Mouse (Mus musculus) limb, embryonic 12.5 days (tissue): ENCODE measurements around the gene Sesn3. TPM values are rescaled to one million over a fixed set of nuclear protein-coding genes. Genes with fewer than 3 reads are reported as not detected.

Experiments
- ATAC-seq: fragments of 200-750 bp; cut with Nextera tagmentation; 2 replicates; pipeline ENCODE4 v1.8.0; 2017; ENCODE audit warnings: low read depth, moderate TSS enrichment; ENCODE audit not compliant: insufficient number of reproducible peaks, insufficient read depth, low FRiP score, low TSS enrichment
- H3K27ac ChIP-seq: fragments of 300-500 bp; sonication (generic); 2 replicates; pipeline ENCODE4 v1.5.1; 2016; ENCODE audit warnings: mild to moderate bottlenecking, moderate library complexity
- H3K27me3 ChIP-seq: fragments of 300-500 bp; sonication (generic); 2 replicates; pipeline ENCODE4 v1.6.1; 2016; ENCODE audit warnings: mild to moderate bottlenecking, moderate library complexity
- H3K36me3 ChIP-seq: fragments of 300-500 bp; sonication (generic); 2 replicates; pipeline ENCODE4 v1.6.1; 2016; ENCODE audit warnings: mild to moderate bottlenecking, moderate library complexity
- H3K4me1 ChIP-seq: fragments of 300-500 bp; sonication (generic); replicated peaks from 2 replicates; pipeline ENCODE4 v1.6.1; 2016
- H3K4me2 ChIP-seq: fragments of 300-500 bp; sonication (generic); 2 replicates; pipeline ENCODE4 v1.6.1; 2016; ENCODE audit warnings: mild to moderate bottlenecking, moderate library complexity
- H3K4me3 ChIP-seq: fragments of 300-500 bp; sonication (generic); replicated peaks from 2 replicates; pipeline ENCODE4 v1.5.1; 2016; ENCODE audit warnings: mild to moderate bottlenecking
- H3K9ac ChIP-seq: fragments of 300-500 bp; sonication (generic); replicated peaks from 2 replicates; pipeline ENCODE4 v1.6.1; 2016; ENCODE audit warnings: mild to moderate bottlenecking, moderate library complexity
- H3K9me3 ChIP-seq: fragments of 300-500 bp; sonication (generic); 2 replicates; pipeline ENCODE4 v1.6.1; 2016; ENCODE audit warnings: mild to moderate bottlenecking, moderate library complexity
- WGBS: fragments of 180-500 bp; shearing (Covaris S2); methylation state at CpG from one replicate; pipeline ENCODE4 v1.1.7; 2016; 5-methylcytosine and 5-hydroxymethylcytosine counted together
- polyA plus RNA-seq: library from polyadenylated mRNA; unstranded; fragments of >200 nt; fragmentation: Nextera tagmentation; extraction: Ambion mirVana; gene quantifications from 2 replicates; pipeline ENCODE4 v1.2.1, GENCODE M21; 2016

Gene Sesn3
- polyA plus RNA-seq, 1 experiment from 2014 or later = 28.2 TPM

DNA sequence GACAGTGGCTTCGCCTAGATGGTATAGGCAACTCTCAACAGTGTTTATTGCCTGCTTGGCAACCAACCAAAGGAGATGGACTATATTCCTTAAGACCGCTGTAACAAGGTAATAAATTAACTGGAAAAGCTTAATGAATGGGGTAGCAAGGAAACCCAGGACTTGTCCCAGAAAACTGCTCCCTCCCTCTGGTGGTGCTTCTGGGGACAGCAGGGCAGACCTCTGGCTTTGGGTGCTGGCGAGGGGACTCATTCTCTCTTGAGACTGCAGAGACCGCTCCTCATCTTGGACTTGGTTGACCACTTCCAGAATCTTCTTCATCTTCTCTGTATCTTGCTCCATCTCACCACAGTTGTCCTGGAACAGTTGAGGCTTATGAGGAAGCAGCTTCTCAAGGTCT is 82.2 kb downstream of the Sesn3 start:
- ATAC-seq = no peak
- no peaks in the 10 kb centered on the region for H3K36me3 ChIP-seq
- no peaks in the 10 kb centered on the region for H3K4me1 ChIP-seq
- no peak overlapping the region for H3K4me3 ChIP-seq
- H3K27me3 ChIP-seq = no peaks in the 10 kb centered on the region
- H3K4me2 ChIP-seq = no peak overlapping the region
- H3K27ac ChIP-seq = no peak overlapping the region
- WGBS = 89% methylated on average over 4 of the region's 4 CpGs
- no peaks in the 10 kb centered on the region for H3K9me3 ChIP-seq
- no peak overlapping the region for H3K9ac ChIP-seq

DNA sequence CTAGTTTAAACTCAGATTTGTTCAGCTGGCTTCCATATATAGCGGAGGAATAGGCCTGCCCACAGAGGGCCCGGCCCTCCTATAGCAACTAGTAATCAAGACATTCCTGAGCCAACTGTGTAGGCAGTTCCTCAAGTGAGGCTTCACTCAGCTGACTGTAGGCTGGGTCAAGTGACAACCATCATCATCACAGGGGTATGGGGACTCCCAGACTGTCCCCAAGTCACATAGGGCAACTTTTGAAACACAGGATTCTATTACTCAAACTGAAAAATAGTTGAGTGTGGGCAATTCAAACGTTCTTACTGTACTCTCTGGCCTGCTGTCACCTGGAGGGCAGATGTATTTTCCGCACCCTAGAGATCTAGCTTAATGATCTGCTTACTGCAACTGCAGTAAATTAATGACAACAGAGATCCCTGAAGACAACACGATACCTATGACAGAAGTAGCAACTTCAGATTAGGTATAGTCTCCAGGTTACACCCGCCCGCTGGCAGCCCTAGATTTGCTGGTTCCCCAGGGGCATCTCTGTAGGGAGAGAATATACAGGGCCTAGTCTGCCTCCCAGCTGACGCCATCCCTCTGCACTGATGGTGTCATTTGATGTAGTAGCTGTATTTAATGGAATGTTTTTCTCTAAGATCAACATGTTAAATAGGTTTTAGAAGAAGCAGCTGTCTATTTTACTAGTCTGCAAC is 87.4 kb downstream of the Sesn3 start:
- ATAC-seq = no peak

DNA sequence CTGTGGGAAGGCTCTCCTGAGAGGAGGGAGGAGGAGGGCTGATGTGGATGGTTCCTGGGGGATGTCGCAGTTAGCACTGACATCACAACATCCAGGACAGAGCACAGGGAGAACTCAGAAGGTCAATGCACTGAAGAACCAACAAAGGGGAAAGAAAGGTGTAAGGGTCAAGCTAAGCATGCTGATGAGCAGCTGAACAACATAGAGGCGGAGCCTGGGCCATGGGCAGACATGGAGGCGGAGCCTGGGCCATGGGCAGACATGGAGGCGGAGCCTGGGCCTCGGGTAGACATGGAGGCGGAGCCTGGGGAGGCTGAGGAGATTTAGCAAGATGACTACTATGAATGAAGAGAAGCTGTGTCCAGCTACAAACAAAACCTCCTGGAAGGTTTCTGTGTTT is 88.7 kb downstream of the Sesn3 start:
- Histone ChIP-seq H3K27me3 (no peaks in the 10 kb centered on the region), H3K4me3 (no peak overlapping the region), H3K4me1 (0 out of 2 replicates have a peak, but pooled peaks cover 5% of the 10 kb centered on the region), H3K4me2 (no peak overlapping the region), H3K9ac (no peak overlapping the region), H3K27ac (no peak overlapping the region), H3K9me3 (peaks cover 3% of the 10 kb centered on the region; the same call in 1 of the 2 replicates), H3K36me3 (no peaks in the 10 kb centered on the region)
- WGBS = 86% methylated on average over 6 of the region's 6 CpGs
- no peak for ATAC-seq

More for the DNA sequence above, 87.4 kb downstream of the Sesn3 start:
- Histone ChIP-seq H3K27ac (no peak overlapping the region), H3K27me3 (no peaks in the 10 kb centered on the region), H3K9me3 (peaks cover 3% of the 10 kb centered on the region; the same call in 1 of the 2 replicates), H3K9ac (no peak overlapping the region), H3K36me3 (no peaks in the 10 kb centered on the region), H3K4me1 (0 out of 2 replicates have a peak, but pooled peaks cover 5% of the 10 kb centered on the region), H3K4me2 (no peak overlapping the region), H3K4me3 (no peak overlapping the region)
- 84% methylated on average over 8 of the region's 8 CpGs for whole genome bisulfite sequencing

DNA sequence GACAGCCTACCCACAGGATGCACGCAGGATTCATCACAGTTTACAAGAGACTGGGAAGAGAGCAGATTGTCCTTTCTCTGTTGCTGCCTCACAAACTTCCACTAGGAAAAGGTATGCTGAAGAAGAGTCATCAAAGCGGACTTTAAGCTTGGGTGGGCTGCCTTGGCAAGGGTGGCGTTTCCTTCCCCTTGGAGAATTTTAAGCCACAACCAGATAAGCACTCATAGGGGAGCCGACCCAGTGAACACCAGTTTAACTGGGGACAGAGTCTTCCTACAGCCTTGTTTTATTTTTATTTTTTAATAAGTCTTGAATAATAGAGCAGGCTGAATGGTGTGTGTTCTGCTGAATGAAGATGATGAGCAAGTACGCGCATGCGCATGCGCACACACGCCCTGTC is 89.9 kb downstream of the Sesn3 start:
- H3K4me1 ChIP-seq = 0 out of 2 replicates have a peak, but pooled peaks cover 5% of the 10 kb centered on the region
- ATAC-seq = no peak
- H3K4me2 ChIP-seq = no peak overlapping the region
- H3K4me3 ChIP-seq = no peak overlapping the region
- H3K9me3 ChIP-seq = peaks cover 8% of the 10 kb centered on the region; the same call in 1 of the 2 replicates
- H3K27me3 ChIP-seq = no peaks in the 10 kb centered on the region
- no peak overlapping the region for H3K9ac ChIP-seq
- H3K27ac ChIP-seq = no peak overlapping the region
- H3K36me3 ChIP-seq = no peaks in the 10 kb centered on the region
- 96% methylated on average over 9 of the region's 9 CpGs for whole genome bisulfite sequencing

DNA sequence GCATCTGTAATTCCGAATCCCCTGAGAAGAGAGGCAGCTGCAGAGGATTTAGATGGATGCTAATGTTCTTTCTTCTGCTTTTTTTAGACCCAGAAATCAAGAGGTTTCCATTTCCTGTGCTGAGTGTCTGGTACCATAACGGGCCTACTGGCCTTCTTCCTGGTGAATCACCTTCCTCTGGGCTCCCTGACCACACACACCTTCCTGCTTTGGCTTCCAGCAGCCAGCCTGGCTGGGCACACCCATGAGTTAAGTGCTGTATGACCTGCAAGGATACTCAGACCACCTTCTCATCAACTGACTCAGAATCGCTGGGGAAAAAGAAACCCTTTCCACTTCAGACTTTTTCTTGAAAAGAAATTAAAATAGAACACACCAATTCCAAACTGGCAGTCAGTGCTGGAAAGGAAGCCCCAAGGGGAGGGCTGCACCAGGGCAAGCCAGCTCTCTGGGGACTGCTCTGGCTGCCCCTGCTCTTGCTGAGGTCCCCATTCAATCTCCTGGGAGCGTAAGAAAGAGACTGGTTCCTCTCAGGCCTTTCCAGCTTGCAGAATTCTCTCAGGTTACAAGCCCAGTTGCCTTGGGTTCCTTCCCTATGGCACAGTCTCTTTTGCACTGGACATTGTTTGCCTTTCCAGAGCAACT is 90.7 kb downstream of the Sesn3 start:
- Histone ChIP-seq H3K27me3 (no peaks in the 10 kb centered on the region), H3K36me3 (no peaks in the 10 kb centered on the region), H3K4me1 (0 out of 2 replicates have a peak, but pooled peaks cover 5% of the 10 kb centered on the region), H3K4me3 (no peak overlapping the region), H3K27ac (0 out of 2 replicates have a peak overlapping the region, but pooled peaks have one; percentile 25), H3K4me2 (no peak overlapping the region), H3K9me3 (peaks cover 8% of the 10 kb centered on the region; the same call in 1 of the 2 replicates), H3K9ac (no peak overlapping the region)
- ATAC-seq = no peak
- WGBS = 57% methylated on average over 4 of the region's 4 CpGs

DNA sequence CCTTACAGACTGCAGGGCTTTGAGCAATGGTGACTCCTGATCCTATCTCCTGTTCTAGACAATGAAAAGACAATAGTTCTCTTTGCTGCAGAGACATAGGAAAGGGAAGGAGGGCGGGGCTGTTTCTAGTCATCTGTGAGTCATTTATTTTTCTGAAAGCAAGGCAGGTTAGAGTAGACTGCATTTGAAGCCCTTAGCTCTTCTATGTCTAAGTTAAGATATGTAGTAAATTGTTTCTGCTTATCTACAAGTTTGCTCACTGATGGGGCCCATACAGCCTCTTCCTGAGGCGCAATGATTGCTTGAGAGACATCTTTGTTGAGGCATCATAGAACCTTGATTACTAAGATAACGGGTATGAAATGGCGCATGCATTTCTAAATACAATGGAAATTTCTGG is 93.0 kb downstream of the Sesn3 start:
- Histone ChIP-seq H3K27ac (no peak overlapping the region), H3K36me3 (no peaks in the 10 kb centered on the region), H3K9ac (no peak overlapping the region), H3K4me2 (no peak overlapping the region), H3K9me3 (peaks cover 8% of the 10 kb centered on the region; the same call in 1 of the 2 replicates), H3K27me3 (no peaks in the 10 kb centered on the region), H3K4me3 (no peak overlapping the region), H3K4me1 (0 out of 2 replicates have a peak, but pooled peaks cover 5% of the 10 kb centered on the region)
- no peak for ATAC-seq
- WGBS = 91% methylated on average over 4 of the region's 4 CpGs

DNA sequence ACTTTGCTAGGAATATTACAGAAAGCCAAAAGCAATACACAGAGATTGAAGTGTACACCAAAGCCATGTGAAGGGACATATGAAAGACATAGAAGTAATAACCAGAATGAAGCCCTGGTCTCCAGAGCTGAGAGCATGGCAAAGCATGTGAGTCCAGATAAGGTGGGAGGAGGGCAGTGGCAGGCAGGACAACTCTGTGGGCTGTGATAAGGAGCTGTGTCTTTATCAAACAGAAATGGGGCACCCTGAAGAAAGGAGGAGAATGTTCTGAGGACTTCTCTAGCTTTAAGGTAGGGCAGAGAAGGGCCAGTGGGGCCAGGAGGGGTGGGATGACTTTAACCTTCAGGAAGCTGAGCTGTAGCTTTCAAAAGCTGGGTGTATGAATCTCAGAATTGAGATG is 94.4 kb downstream of the Sesn3 start:
- peaks cover 5% of the 10 kb centered on the region; the same call in 1 of the 2 replicates for H3K9me3 ChIP-seq
- H3K9ac ChIP-seq = no peak overlapping the region
- H3K27ac ChIP-seq = no peak overlapping the region
- 0 out of 2 replicates have a peak, but pooled peaks cover 5% of the 10 kb centered on the region for H3K4me1 ChIP-seq
- no peak overlapping the region for H3K4me3 ChIP-seq
- H3K27me3 ChIP-seq = no peaks in the 10 kb centered on the region
- H3K36me3 ChIP-seq = no peaks in the 10 kb centered on the region
- ATAC-seq = no peak
- H3K4me2 ChIP-seq = no peak overlapping the region

DNA sequence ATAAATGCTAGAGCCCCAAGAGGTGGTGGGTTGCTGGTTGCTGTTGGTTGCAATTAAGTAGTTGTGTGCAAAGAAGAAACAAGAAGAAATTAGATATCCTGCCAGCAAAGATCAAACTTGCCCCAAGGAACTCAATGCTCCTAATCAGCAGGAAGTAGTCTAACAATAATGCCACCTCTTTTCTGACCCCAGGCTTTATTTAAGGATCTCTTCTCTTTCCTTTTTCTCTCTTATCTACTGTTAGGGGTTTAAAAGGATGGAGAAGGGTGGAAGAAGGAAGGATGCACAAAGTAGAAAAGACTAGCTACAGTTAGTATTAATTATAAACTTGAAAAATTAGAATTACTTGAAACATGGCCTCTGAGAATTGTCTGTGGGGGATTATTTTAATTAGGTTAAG is 97.6 kb downstream of the Sesn3 start:
- Histone ChIP-seq H3K27me3 (no peaks in the 10 kb centered on the region), H3K9ac (no peak overlapping the region), H3K36me3 (no peaks in the 10 kb centered on the region), H3K4me2 (no peak overlapping the region), H3K9me3 (peaks cover 5% of the 10 kb centered on the region; the same call in 1 of the 2 replicates), H3K27ac (no peak overlapping the region), H3K4me1 (no peaks in the 10 kb centered on the region), H3K4me3 (no peak overlapping the region)
- ATAC-seq = no peak

DNA sequence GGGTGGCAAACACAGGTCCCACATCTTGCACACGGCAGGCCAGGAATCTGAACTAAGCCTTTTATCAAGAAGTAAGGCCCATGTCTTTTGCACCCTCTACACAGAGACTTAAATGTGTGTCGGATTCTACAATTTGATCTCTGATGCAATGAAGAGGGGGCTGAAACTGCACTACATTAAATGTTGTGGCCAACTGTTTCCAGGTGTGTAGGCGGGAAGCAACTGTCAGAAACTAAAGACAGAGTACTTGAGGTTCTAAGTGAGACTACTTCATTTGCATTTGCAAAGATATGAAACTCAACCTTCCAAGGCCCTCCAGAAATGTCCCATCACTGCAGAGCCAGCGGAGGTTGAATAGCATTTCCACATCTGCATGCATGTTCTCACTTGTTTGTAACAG is 101.3 kb downstream of the Sesn3 start:
- peaks cover 14% of the 10 kb centered on the region; the same call in 1 of the 2 replicates for H3K27me3 ChIP-seq
- H3K4me2 ChIP-seq = no peak overlapping the region
- H3K9me3 ChIP-seq = no peaks in the 10 kb centered on the region
- no peak for ATAC-seq
- H3K36me3 ChIP-seq = no peaks in the 10 kb centered on the region
- 83% methylated on average over 4 of the region's 4 CpGs for WGBS
- no peak overlapping the region for H3K9ac ChIP-seq
- no peak overlapping the region for H3K4me3 ChIP-seq
- peaks cover 7% of the 10 kb centered on the region for H3K4me1 ChIP-seq
- no peak overlapping the region for H3K27ac ChIP-seq

DNA sequence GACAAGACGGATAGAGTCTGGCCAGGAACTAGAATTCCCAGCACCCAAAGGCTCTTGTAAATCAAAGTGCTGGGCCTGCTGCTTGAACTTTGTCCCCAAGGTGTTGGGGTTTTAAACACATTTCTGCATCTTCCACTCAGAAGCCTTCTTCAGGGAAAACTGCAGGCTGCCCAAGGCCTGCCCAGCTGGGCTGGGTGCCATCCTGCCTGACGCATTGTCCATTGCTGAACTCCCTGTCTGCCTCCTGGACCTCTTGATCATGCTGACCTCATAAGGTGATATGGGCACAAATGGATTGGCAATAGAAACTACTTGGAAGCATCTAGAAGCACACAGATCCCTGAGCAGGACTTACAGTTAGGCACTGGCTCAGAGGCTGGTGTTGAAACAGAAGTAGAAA is 103.3 kb downstream of the Sesn3 start:
- Histone ChIP-seq H3K4me1 (peaks cover 16% of the 10 kb centered on the region), H3K4me2 (no peak overlapping the region), H3K36me3 (no peaks in the 10 kb centered on the region), H3K27me3 (peaks cover 14% of the 10 kb centered on the region; the same call in 1 of the 2 replicates), H3K4me3 (no peak overlapping the region), H3K9ac (no peak overlapping the region), H3K9me3 (no peaks in the 10 kb centered on the region), H3K27ac (no peak overlapping the region)
- WGBS = 92% methylated on average over 2 of the region's 2 CpGs
- ATAC-seq = no peak

DNA sequence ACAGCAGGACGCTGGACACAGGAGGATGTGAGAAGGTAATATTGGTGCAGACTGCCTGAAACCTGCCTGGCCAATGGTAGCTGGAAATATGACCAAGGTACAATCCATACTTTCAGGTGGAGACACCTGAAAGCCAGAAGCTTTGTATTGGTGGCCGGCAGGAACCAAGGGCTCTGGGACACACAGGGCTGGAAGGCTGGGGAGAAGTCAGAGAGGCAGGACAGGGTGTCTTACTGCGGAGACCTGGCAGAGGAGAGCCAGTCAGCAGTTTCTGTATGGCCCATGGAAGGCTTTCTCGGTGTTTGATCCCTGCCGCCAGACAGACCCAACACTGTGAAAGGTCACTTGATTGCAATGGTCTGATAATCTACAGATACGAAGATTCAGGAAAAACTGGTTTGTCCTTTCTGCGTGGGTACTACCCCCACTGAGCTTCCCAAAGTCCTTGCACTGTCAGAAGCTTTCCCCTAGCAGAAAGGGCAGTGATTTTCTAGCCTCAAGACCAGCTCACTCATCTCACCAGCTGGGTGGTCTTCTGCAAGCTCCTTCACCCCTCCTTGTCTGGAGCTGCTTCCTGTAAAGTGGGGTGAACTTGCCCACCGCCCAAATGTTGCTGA is 105.0 kb downstream of the Sesn3 start:
- Histone ChIP-seq H3K4me3 (peak overlapping the region; percentile 69), H3K9ac (peak overlapping the region; percentile 71; the same call in 1 of the 2 replicates), H3K4me2 (peak overlapping the region; percentile 96), H3K9me3 (no peaks in the 10 kb centered on the region), H3K36me3 (no peaks in the 10 kb centered on the region), H3K27ac (no peak overlapping the region), H3K27me3 (peaks cover 14% of the 10 kb centered on the region; the same call in 1 of the 2 replicates), H3K4me1 (peaks cover 16% of the 10 kb centered on the region)
- ATAC-seq = no peak
- WGBS = 21% methylated on average over 8 of the region's 8 CpGs
